Mouse (Mus musculus): ENCODE measurements around the gene Susd6. TPM values are rescaled to one million over a fixed set of nuclear protein-coding genes. Genes with fewer than 3 reads are reported as not detected.

The Susd6 gene
- polyA plus RNA-seq, 1 experiment from 2014 or later = 15.2 TPM

DNA sequence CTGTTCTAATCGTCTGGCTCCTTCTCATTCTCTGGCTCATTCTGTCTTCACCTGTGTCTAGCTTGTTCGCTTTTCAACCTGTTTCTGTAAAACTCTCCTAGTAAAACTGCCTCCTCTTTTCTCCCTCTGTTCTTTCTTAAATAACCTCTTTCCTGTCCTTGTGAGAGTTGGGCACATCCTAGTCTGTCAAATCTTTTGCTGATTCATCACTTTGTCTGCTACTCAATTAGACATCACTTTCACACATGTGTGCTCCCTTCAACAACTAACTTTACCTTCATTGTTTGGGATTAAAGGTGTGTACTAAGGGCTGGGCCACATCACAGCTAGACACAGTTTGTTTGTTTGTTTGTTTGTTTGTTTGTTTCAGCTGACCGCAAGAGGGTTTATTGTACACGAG is 10.6 kb upstream of the Susd6 start:
- H3K27ac ChIP-seq (ENCODE audit: low read length) = peak overlapping the region; percentile 48
- 85% methylated on average over 4 of the region's 4 CpGs for WGBS (ENCODE audit: insufficient replicate concordance)

DNA sequence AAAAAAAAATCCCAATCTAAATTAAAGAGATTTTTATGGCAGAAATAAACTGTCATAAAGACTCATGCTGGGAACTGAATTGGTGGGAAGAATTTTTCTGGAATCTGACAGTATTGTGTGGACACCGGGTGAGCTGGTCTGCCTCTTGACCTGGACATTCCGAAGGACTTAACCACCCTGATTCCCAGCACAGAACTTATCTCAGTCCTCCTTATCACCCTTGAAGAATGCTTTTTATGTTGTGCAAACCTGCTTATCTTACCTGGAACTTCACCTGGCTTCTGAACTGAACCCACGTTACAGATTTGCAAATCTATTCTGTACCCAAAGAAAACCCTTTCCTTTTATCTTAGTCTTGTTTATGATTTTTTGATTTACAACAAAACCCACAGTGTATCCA is 8.1 kb upstream of the Susd6 start:
- no peaks in the 10 kb centered on the region for H3K36me3 ChIP-seq (ENCODE audit: control insufficient read depth, insufficient read depth)
- WGBS (ENCODE audit: insufficient replicate concordance) = 65% methylated on average over 3 of the region's 3 CpGs
- no peak overlapping the region for H3K27ac ChIP-seq (ENCODE audit: low read length)
- no peak overlapping the region for H3K4me2 ChIP-seq (ENCODE audit: low read depth, low read length)
- H3K4me1 ChIP-seq (ENCODE audit: control insufficient read depth, low read depth, low read length) = peaks cover 49% of the 10 kb centered on the region
- no peaks in the 10 kb centered on the region for H3K27me3 ChIP-seq (ENCODE audit: control insufficient read depth, insufficient read depth, low read depth, low read length)
- ATAC-seq (ENCODE audit: low read depth) = no peak
- no peaks in the 10 kb centered on the region for H3K9me3 ChIP-seq (replicated peaks; ENCODE audit: control insufficient read depth, low read length)
- H3K9ac ChIP-seq (ENCODE audit: low read depth, low read length) = no peak overlapping the region
- H3K4me3 ChIP-seq (ENCODE audit: low read depth, low read length) = no peak overlapping the region

More for the DNA sequence above, 10.6 kb upstream of the Susd6 start:
- H3K9me3 ChIP-seq (replicated peaks; ENCODE audit: control insufficient read depth, low read length) = no peaks in the 10 kb centered on the region
- H3K36me3 ChIP-seq (ENCODE audit: control insufficient read depth, insufficient read depth) = no peaks in the 10 kb centered on the region
- no peak for ATAC-seq (ENCODE audit: low read depth)
- no peak overlapping the region for H3K9ac ChIP-seq (ENCODE audit: low read depth, low read length)
- peaks cover 46% of the 10 kb centered on the region for H3K4me1 ChIP-seq (ENCODE audit: control insufficient read depth, low read depth, low read length)
- H3K4me2 ChIP-seq (ENCODE audit: low read depth, low read length) = no peak overlapping the region
- H3K27me3 ChIP-seq (ENCODE audit: control insufficient read depth, insufficient read depth, low read depth, low read length) = no peaks in the 10 kb centered on the region
- no peak overlapping the region for H3K4me3 ChIP-seq (ENCODE audit: low read depth, low read length)

DNA sequence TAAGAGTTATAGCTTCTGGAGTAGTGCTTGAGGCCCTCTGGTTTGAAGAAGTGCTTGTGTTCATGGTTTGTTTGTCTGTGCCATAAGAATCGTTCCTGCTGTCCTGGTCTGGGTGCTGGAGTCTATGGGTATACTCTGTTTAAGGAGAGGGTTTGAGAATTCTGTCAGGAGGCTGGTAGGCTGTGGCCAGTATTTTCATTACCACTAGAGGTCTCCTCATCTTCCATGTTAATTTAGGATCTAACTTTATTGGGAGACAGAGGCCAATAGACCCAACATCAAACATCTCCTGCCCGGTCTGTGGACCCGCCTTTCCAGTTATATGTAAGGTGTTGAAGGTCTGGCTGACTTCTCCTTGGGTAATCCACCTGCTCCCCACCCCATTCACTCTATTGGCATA is 7.4 kb upstream of the Susd6 start:
- peaks cover 47% of the 10 kb centered on the region for H3K4me1 ChIP-seq (ENCODE audit: control insufficient read depth, low read depth, low read length)
- no peaks in the 10 kb centered on the region for H3K36me3 ChIP-seq (ENCODE audit: control insufficient read depth, insufficient read depth)
- no peaks in the 10 kb centered on the region for H3K9me3 ChIP-seq (replicated peaks; ENCODE audit: control insufficient read depth, low read length)
- H3K9ac ChIP-seq (ENCODE audit: low read depth, low read length) = no peak overlapping the region
- ATAC-seq (ENCODE audit: low read depth) = no peak
- H3K27me3 ChIP-seq (ENCODE audit: control insufficient read depth, insufficient read depth, low read depth, low read length) = no peaks in the 10 kb centered on the region
- H3K27ac ChIP-seq (ENCODE audit: low read length) = no peak overlapping the region
- H3K4me2 ChIP-seq (ENCODE audit: low read depth, low read length) = no peak overlapping the region
- WGBS (ENCODE audit: insufficient replicate concordance) = 48% methylated on average over 3 of the region's 3 CpGs
- H3K4me3 ChIP-seq (ENCODE audit: low read depth, low read length) = no peak overlapping the region

DNA sequence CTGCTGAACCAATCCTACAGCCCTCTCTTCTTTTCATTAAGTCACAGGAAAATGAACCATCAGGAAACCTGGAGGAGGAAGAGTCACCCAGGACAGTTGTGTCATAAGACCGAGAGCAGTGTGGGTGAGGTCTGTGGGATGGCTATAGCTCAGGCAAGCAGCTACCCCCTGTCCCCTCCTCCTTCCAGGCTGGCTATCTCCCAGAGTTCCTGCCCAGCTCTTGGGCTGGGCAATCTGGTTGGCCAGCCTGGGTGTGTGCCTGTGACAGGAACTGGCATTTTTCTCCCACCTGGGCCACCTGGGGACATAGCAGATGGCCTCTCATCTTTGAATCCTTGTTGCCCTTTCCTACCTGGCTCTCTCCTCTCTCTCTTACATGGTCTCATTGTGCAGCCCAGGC is 6.4 kb upstream of the Susd6 start:
- no peaks in the 10 kb centered on the region for H3K9me3 ChIP-seq (replicated peaks; ENCODE audit: control insufficient read depth, low read length)
- 37% methylated on average over 1 of the region's 1 CpGs for WGBS (ENCODE audit: insufficient replicate concordance)
- no peak overlapping the region for H3K4me3 ChIP-seq (ENCODE audit: low read depth, low read length)
- H3K4me2 ChIP-seq (ENCODE audit: low read depth, low read length) = no peak overlapping the region
- no peak overlapping the region for H3K27ac ChIP-seq (ENCODE audit: low read length)
- H3K9ac ChIP-seq (ENCODE audit: low read depth, low read length) = peak overlapping the region; percentile 30; the same call in 1 of the 2 replicates
- no peaks in the 10 kb centered on the region for H3K27me3 ChIP-seq (ENCODE audit: control insufficient read depth, insufficient read depth, low read depth, low read length)
- 0 out of 2 replicates have a peak, but pooled peaks have one; percentile 23 for ATAC-seq (ENCODE audit: low read depth)
- H3K36me3 ChIP-seq (ENCODE audit: control insufficient read depth, insufficient read depth) = no peaks in the 10 kb centered on the region
- H3K4me1 ChIP-seq (ENCODE audit: control insufficient read depth, low read depth, low read length) = peaks cover 43% of the 10 kb centered on the region

- H3K27ac ChIP-seq (ENCODE audit: low read length) = no peak overlapping the region
- H3K4me1 ChIP-seq (ENCODE audit: control insufficient read depth, low read depth, low read length) = peaks cover 44% of the 10 kb centered on the region
- no peak overlapping the region for H3K4me3 ChIP-seq (ENCODE audit: low read depth, low read length)
- no peak overlapping the region for H3K9ac ChIP-seq (ENCODE audit: low read depth, low read length)
- no peak overlapping the region for H3K4me2 ChIP-seq (ENCODE audit: low read depth, low read length)
- no peak for ATAC-seq (ENCODE audit: low read depth)
- no peaks in the 10 kb centered on the region for H3K27me3 ChIP-seq (ENCODE audit: control insufficient read depth, insufficient read depth, low read depth, low read length)
- H3K9me3 ChIP-seq (replicated peaks; ENCODE audit: control insufficient read depth, low read length) = no peaks in the 10 kb centered on the region
- WGBS (ENCODE audit: insufficient replicate concordance) = 34% methylated on average over 5 of the region's 5 CpGs
- H3K36me3 ChIP-seq (ENCODE audit: control insufficient read depth, insufficient read depth) = no peaks in the 10 kb centered on the region
These were observed 5.3 kb upstream of the Susd6 start for GRCm38 (mm10) chr12:80785005-80785404.

DNA sequence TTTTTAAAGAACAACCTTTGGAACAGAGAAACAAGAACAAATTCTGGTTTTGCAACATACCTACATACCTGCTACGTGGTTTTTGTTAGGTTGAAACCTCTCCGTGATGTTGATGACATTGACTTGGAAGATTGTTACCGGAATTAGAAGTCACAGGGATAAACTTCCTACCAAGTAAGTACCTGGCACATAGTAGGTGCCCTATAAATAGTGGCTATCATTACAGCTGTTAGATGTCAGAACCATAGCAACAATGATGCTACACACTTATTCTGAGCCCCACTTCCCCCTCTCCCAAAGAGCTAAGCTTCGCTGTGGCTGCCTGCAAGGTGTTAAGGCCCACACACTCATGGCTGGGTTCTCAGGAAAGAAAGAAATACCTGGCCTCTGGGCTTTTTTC is 4.7 kb upstream of the Susd6 start:
- H3K4me2 ChIP-seq (ENCODE audit: low read depth, low read length) = no peak overlapping the region
- no peak overlapping the region for H3K9ac ChIP-seq (ENCODE audit: low read depth, low read length)
- peak overlapping the region; percentile 7; the same call in 1 of the 2 replicates for H3K27ac ChIP-seq (ENCODE audit: low read length)
- no peaks in the 10 kb centered on the region for H3K9me3 ChIP-seq (replicated peaks; ENCODE audit: control insufficient read depth, low read length)
- no peak overlapping the region for H3K4me3 ChIP-seq (ENCODE audit: low read depth, low read length)
- no peaks in the 10 kb centered on the region for H3K27me3 ChIP-seq (ENCODE audit: control insufficient read depth, insufficient read depth, low read depth, low read length)
- H3K4me1 ChIP-seq (ENCODE audit: control insufficient read depth, low read depth, low read length) = peaks cover 45% of the 10 kb centered on the region
- 78% methylated on average over 4 of the region's 4 CpGs for WGBS (ENCODE audit: insufficient replicate concordance)
- no peak for ATAC-seq (ENCODE audit: low read depth)
- H3K36me3 ChIP-seq (ENCODE audit: control insufficient read depth, insufficient read depth) = no peaks in the 10 kb centered on the region

GRCm38 (mm10) chr12:80786591-80786990 is 3.7 kb upstream of the Susd6 start:
- no peaks in the 10 kb centered on the region for H3K36me3 ChIP-seq (ENCODE audit: control insufficient read depth, insufficient read depth)
- ATAC-seq (ENCODE audit: low read depth) = no peak
- no peak overlapping the region for H3K9ac ChIP-seq (ENCODE audit: low read depth, low read length)
- WGBS (ENCODE audit: insufficient replicate concordance) = 19% methylated on average over 1 of the region's 1 CpGs
- no peaks in the 10 kb centered on the region for H3K9me3 ChIP-seq (replicated peaks; ENCODE audit: control insufficient read depth, low read length)
- no peaks in the 10 kb centered on the region for H3K27me3 ChIP-seq (ENCODE audit: control insufficient read depth, insufficient read depth, low read depth, low read length)
- H3K4me1 ChIP-seq (ENCODE audit: control insufficient read depth, low read depth, low read length) = peaks cover 45% of the 10 kb centered on the region
- no peak overlapping the region for H3K4me3 ChIP-seq (ENCODE audit: low read depth, low read length)
- H3K27ac ChIP-seq (ENCODE audit: low read length) = no peak overlapping the region
- H3K4me2 ChIP-seq (ENCODE audit: low read depth, low read length) = no peak overlapping the region

GRCm38 (mm10) chr12:80787604-80788003 is 2.7 kb upstream of the Susd6 start:
- ATAC-seq (ENCODE audit: low read depth) = no peak
- Histone ChIP-seq H3K4me1 (ENCODE audit: control insufficient read depth, low read depth, low read length) (peaks cover 51% of the 10 kb centered on the region), H3K4me3 (ENCODE audit: low read depth, low read length) (no peak overlapping the region), H3K9ac (ENCODE audit: low read depth, low read length) (0 out of 2 replicates have a peak overlapping the region, but pooled peaks have one; percentile 28), H3K36me3 (ENCODE audit: control insufficient read depth, insufficient read depth) (no peaks in the 10 kb centered on the region), H3K27ac (ENCODE audit: low read length) (peak overlapping the region; percentile 60), H3K4me2 (ENCODE audit: low read depth, low read length) (peak overlapping the region; percentile 33), H3K27me3 (ENCODE audit: control insufficient read depth, insufficient read depth, low read depth, low read length) (no peaks in the 10 kb centered on the region), H3K9me3 (replicated peaks; ENCODE audit: control insufficient read depth, low read length) (no peaks in the 10 kb centered on the region)
- WGBS (ENCODE audit: insufficient replicate concordance) = 55% methylated on average over 11 of the region's 11 CpGs

- Histone ChIP-seq H3K4me3 (ENCODE audit: low read depth, low read length) (no peak overlapping the region), H3K36me3 (ENCODE audit: control insufficient read depth, insufficient read depth) (no peaks in the 10 kb centered on the region), H3K4me1 (ENCODE audit: control insufficient read depth, low read depth, low read length) (peaks cover 57% of the 10 kb centered on the region), H3K27ac (ENCODE audit: low read length) (peak overlapping the region; percentile 60), H3K9ac (ENCODE audit: low read depth, low read length) (0 out of 2 replicates have a peak overlapping the region, but pooled peaks have one; percentile 28), H3K4me2 (ENCODE audit: low read depth, low read length) (peak overlapping the region; percentile 33; the same call in 1 of the 2 replicates), H3K9me3 (replicated peaks; ENCODE audit: control insufficient read depth, low read length) (no peaks in the 10 kb centered on the region), H3K27me3 (ENCODE audit: control insufficient read depth, insufficient read depth, low read depth, low read length) (no peaks in the 10 kb centered on the region)
- 84% methylated on average over 3 of the region's 3 CpGs for WGBS (ENCODE audit: insufficient replicate concordance)
- no peak for ATAC-seq (ENCODE audit: low read depth)
These were observed 2.1 kb upstream of the Susd6 start for GRCm38 (mm10) chr12:80788188-80788587.

All from liver, embryonic 16.5 days (tissue).